Mouse (Mus musculus) retina, adult 2 months (tissue): Measurements from ENCODE around the gene E130309D02Rik.

Experiments
- DNase-seq: peaks from one replicate; pipeline ENCODE4 v3.0.0-alpha.2; 2012; ENCODE audit warnings: low read depth, low spot score

The E130309D02Rik gene

GRCm38 (mm10) chr5:143314730-143315513 is at the start of gene E130309D02Rik:
TSS of gene E130309D02Rik (minus strand) at chr5:143315360.
- peak; percentile 71 for DNase-seq

- no peak for DNase-seq
These were observed 48.8 kb upstream of the E130309D02Rik start for GRCm38 (mm10) chr5:143363678-143364615.

GRCm38 (mm10) chr5:143361428-143361827 is 46.3 kb upstream of the E130309D02Rik start:
- DNase-seq, result no peak

- DNase-seq, result no peak
These were observed 44.8 kb upstream of the E130309D02Rik start for GRCm38 (mm10) chr5:143360000-143360399.

GRCm38 (mm10) chr5:143359263-143359662 is 44.1 kb upstream of the E130309D02Rik start:
- no peak for DNase-seq

- DNase-seq, result no peak
These were observed 42.4 kb upstream of the E130309D02Rik start for GRCm38 (mm10) chr5:143357564-143357963.

GRCm38 (mm10) chr5:143356686-143357388 is 41.7 kb upstream of the E130309D02Rik start, which contains the start of gene Grid2ip:
TSS of gene Grid2ip (plus strand) at chr5:143357338.
- DNase-seq, result no peak

GRCm38 (mm10) chr5:143356017-143356416 is 40.9 kb upstream of the E130309D02Rik start:
- DNase-seq, result no peak

- no peak for DNase-seq
These were observed 31.2 kb upstream of the E130309D02Rik start for GRCm38 (mm10) chr5:143346367-143346766.

- no peak for DNase-seq
These were observed 24.4 kb upstream of the E130309D02Rik start for GRCm38 (mm10) chr5:143339603-143340002.

GRCm38 (mm10) chr5:143336559-143336958 is 21.4 kb upstream of the E130309D02Rik start:
- DNase-seq, result no peak

GRCm38 (mm10) chr5:143335089-143335460 is 19.9 kb upstream of the E130309D02Rik start:
- no peak for DNase-seq

GRCm38 (mm10) chr5:143334418-143335088 is 19.4 kb upstream of the E130309D02Rik start:
- DNase-seq, result no peak

GRCm38 (mm10) chr5:143333872-143334271 is 18.7 kb upstream of the E130309D02Rik start:
- peak; percentile 46 for DNase-seq

GRCm38 (mm10) chr5:143328690-143329495 is 13.7 kb upstream of the E130309D02Rik start, which contains the start of gene Zdhhc4:
TSS of gene Zdhhc4 (minus strand) at chr5:143329256.
- DNase-seq, result peak; percentile 80

GRCm38 (mm10) chr5:143317288-143317610 is 2.1 kb upstream of the E130309D02Rik start:
- DNase-seq, result no peak

GRCm38 (mm10) chr5:143316605-143317287 is 1.6 kb upstream of the E130309D02Rik start:
- DNase-seq, result no peak

- DNase-seq, result no peak
These were observed 341 bp upstream of the E130309D02Rik start for GRCm38 (mm10) chr5:143315514-143315888.

- DNase-seq, result no peak
These were observed 904 bp downstream of the E130309D02Rik start for GRCm38 (mm10) chr5:143314183-143314729.
